Mouse (Mus musculus) neural tube, embryonic 14.5 days (tissue): ENCODE results near the gene Mageb16. TPM values are rescaled to one million over a fixed set of nuclear protein-coding genes. Genes with fewer than 3 reads are reported as not detected.

Experiments
- ATAC-seq: fragments of 200-750 bp; cut with Nextera tagmentation; 2 replicates; pipeline ENCODE4 v1.8.0; 2017; ENCODE audit warnings: low read depth, mild to moderate bottlenecking, moderate TSS enrichment, moderate library complexity
- H3K27ac ChIP-seq: fragments of 300-500 bp; sonication (generic); 2 replicates; pipeline ENCODE4 v1.5.1; 2014; ENCODE audit warnings: low read depth, mild to moderate bottlenecking, control low read depth, low read length, moderate library complexity, mixed read lengths
- H3K27me3 ChIP-seq: fragments of 300-500 bp; sonication (generic); 2 replicates; pipeline ENCODE4 v1.6.1; 2014; ENCODE audit warnings: low read length; ENCODE audit not compliant: control insufficient read depth, insufficient read depth
- H3K36me3 ChIP-seq: fragments of 300-500 bp; sonication (generic); 2 replicates; pipeline ENCODE4 v1.6.1; 2014; ENCODE audit warnings: low read length, mixed read lengths; ENCODE audit not compliant: control insufficient read depth, insufficient read depth
- H3K4me1 ChIP-seq: fragments of 300-500 bp; sonication (generic); 2 replicates; pipeline ENCODE4 v1.6.1; 2014; ENCODE audit warnings: low read length; ENCODE audit not compliant: control insufficient read depth, insufficient read depth
- H3K4me2 ChIP-seq: fragments of 300-500 bp; sonication (generic); 2 replicates; pipeline ENCODE4 v1.6.1; 2014; ENCODE audit warnings: mild to moderate bottlenecking, low read depth, low read length, control low read depth
- H3K4me3 ChIP-seq: fragments of 300-500 bp; sonication (generic); 2 replicates; pipeline ENCODE4 v1.5.1; 2014; ENCODE audit warnings: low read depth, low read length, control low read depth, mixed read lengths
- H3K9ac ChIP-seq: fragments of 300-500 bp; sonication (generic); replicated peaks from 2 replicates; pipeline ENCODE4 v1.6.1; 2014; ENCODE audit warnings: low read depth, mild to moderate bottlenecking, control low read depth, low read length, mixed read lengths
- H3K9me3 ChIP-seq: fragments of 300-500 bp; sonication (generic); 2 replicates; pipeline ENCODE4 v1.6.1; 2016; ENCODE audit warnings: low read length; ENCODE audit not compliant: control insufficient read depth
- WGBS: fragments of 180-500 bp; shearing (Covaris S2); extraction: QIAGEN DNeasy Blood & Tissue Kit; methylation state at CpG from one replicate; pipeline ENCODE4 v1.1.7; 2014; 5-methylcytosine and 5-hydroxymethylcytosine counted together
- polyA plus RNA-seq: library from polyadenylated mRNA; unstranded; fragments of >200 nt; fragmentation: Nextera tagmentation; extraction: Ambion mirVana; gene quantifications from 2 replicates; pipeline ENCODE4 v1.2.1, GENCODE M21; 2014

Gene Mageb16
- polyA plus RNA-seq, result 0.24 and 0.66 TPM in 2 replicates

DNA sequence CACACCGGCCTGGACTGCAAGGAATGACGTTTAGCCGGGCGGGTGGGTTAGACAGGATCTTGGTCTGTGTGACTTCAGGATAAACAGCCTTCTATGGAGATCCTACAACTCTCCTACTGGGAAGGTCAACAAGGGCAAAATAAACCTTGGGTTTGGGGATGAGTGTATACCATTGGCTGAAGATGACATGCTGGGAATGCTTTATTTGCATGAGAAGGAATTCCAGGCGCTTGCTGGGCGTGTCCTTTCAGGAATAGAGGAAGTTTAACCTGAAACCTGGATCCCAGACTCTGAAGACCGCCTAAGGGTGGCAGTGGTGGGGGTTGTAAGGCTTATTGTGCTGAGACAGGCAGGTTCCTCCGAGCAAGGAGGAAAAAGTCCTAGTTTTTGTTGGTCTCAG lies at the start of gene Mageb16:
Gene Mageb16, minus strand, starts transcription at position 25 of the 400 bp plus-strand sequence.
- Histone ChIP-seq H3K36me3 (no peaks in the 10 kb centered on the region), H3K27ac (no peak within 1 kb of the TSS), H3K4me3 (no peak within 1 kb of the TSS), H3K9ac (no peak within 1 kb of the TSS), H3K9me3 (no peaks in the 10 kb centered on the region), H3K27me3 (no peaks in the 10 kb centered on the region), H3K4me1 (no peaks in the 10 kb centered on the region), H3K4me2 (no peak within 1 kb of the TSS)
- 72% methylated on average over 8 of the region's 8 CpGs for WGBS
- no peak for ATAC-seq

DNA sequence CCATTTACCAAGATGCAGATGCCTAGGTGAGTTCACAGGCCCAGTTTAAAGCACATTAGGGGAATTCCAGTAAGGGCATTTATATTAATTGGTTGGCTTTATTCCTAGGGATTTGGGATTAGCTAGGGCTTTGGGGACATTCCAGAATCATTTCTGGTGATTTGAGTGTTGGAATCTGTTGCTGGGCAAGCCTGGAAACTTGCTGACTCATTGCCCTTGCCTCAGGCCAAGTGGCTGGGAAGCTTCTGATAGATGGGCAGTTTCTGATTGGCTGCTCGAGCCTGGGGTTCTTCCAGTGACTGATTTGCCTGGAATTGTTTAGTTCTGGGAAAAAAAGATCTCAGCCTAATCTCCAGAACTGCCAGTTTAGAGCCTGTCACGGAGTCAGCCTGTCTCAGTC lies 20.1 kb downstream of the Mageb16 start:
- 71% methylated on average over 2 of the region's 2 CpGs for WGBS
- Histone ChIP-seq H3K9ac (no peak overlapping the region), H3K27me3 (no peaks in the 10 kb centered on the region), H3K4me3 (no peak overlapping the region), H3K36me3 (no peaks in the 10 kb centered on the region), H3K4me1 (no peaks in the 10 kb centered on the region), H3K9me3 (no peaks in the 10 kb centered on the region), H3K4me2 (no peak overlapping the region), H3K27ac (no peak overlapping the region)
- no peak for ATAC-seq

DNA sequence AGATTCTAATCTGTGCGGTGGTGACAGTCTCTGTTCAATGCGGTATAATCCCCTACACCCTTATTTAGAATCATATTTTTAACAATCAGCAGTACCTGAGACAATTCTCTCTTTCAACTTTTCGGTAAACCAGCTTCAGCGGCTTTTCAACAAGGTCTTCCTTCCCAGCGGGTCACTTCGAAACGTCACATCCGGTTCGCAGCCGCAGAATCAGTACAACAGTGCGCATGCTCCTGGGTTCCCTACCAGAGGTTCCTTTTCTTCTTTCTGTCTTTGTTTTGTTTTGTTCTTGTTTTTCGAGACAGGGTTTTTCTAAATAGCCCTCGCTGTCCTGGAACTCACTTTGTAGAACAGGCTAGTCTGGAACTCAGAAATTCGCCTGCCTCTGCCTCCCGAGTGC lies 35.8 kb downstream of the Mageb16 start:
- Histone ChIP-seq H3K27me3 (no peaks in the 10 kb centered on the region), H3K4me2 (no peak overlapping the region), H3K9me3 (no peaks in the 10 kb centered on the region), H3K4me3 (no peak overlapping the region), H3K9ac (no peak overlapping the region), H3K36me3 (no peaks in the 10 kb centered on the region), H3K4me1 (no peaks in the 10 kb centered on the region), H3K27ac (no peak overlapping the region)
- no peak for ATAC-seq
- WGBS, result 90% methylated on average over 15 of the region's 15 CpGs

DNA sequence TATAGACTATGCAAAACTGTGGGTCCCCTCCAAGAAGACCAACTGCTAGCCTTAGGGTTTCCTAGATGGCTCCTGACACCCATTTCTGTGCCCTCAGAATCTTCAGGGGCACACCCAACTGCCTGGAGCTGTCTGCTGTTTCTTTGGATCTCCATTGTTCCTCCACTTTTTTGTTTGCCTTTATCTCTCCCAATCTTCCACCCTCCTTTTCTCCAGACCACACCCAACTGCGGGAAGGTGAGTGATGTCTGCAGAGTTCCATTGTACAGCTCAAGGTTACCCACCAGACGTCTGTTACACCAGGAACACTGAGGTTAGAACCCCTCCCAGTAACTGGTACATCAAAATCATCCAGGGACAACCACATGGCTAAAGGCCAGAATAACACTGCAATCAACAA lies 64.8 kb downstream of the Mageb16 start:
- WGBS, result 67% methylated on average over 2 of the region's 2 CpGs
- Histone ChIP-seq H3K4me2 (no peak overlapping the region), H3K4me3 (no peak overlapping the region), H3K4me1 (no peaks in the 10 kb centered on the region), H3K9me3 (no peaks in the 10 kb centered on the region), H3K9ac (no peak overlapping the region), H3K27ac (no peak overlapping the region), H3K27me3 (no peaks in the 10 kb centered on the region), H3K36me3 (no peaks in the 10 kb centered on the region)
- ATAC-seq, result no peak

Other genes with a start within 250 kb of the Mageb16 start
- 0.52 and 1.5 TPM in 2 replicates for gene Gm7173, start 154.2 kb downstream of the Mageb16 start, polyA plus RNA-seq